Mouse (Mus musculus): ENCODE results near the gene Mlip. TPM values are rescaled to one million over a fixed set of nuclear protein-coding genes. Genes with fewer than 3 reads are reported as not detected.
A peak's percentile ranks its signal among the peaks of the same experiment; 100 is the strongest.
"Not testable (repeated sequence)": the region's sequence is repeated elsewhere in the genome, so short reads cannot be mapped to it uniquely, and the experiment has no call there.

The Mlip gene
- polyA plus RNA-seq, 1 experiment, result 0.43 TPM

DNA sequence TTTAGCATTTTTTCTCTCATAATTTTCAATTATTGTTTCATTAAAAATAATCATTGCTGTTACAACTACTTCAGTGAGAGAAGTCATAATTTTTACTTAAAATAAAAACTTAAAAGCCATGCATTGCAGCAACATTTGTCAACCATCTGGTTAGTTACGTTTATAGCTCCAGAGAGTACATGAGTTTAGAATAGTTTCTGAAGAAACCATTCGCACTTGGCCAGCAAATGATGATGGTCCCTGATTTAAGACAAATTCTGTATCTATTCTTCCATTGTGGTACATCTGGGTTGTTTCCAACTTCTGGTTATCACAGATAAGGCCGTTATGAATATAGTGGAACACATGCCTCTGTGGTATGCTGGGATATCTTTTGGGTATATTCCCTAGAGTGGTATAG lies 98.3 kb downstream of the Mlip start:
- 88% methylated on average over 3 of the region's 3 CpGs for WGBS
- DNase-seq (ENCODE audit: low read depth, low spot score), result no peak

DNA sequence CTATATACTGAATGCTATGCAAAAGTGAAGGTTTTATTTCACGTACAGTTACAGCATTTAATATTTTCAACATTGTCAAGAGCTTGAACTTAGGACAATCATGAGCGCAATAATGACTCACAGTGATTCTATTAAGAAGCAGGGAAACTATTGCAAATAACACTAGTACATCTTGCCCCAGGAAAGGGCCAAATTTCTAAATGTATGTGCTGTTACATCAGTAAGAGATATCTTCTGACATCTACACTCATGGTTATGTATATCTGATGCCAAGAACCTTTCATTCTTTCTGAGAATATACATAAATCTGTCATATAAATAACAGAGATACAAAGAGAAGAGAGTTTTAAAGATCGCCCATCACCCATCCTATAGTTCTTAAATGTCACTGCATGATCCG lies 100.0 kb downstream of the Mlip start:
- 92% methylated on average over 4 of the region's 4 CpGs for WGBS

DNA sequence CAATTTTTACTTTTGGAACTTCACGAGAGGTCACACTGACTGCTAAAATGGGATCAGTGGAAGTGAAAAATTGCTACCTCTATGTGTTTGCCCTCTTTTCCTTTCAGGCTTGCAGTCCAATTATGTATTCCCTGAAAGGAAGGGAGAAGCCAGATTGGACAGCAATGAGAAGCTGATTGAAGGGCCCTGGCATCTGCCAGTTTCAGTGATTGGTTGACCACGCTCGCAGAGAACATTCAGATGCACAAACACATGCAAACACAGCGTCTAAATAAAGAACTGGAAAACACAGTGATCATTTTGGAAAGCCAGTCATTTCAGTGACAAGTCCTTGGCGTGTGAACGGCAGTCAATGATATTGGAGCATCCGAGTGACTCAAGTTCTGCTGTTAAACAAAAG lies 100.6 kb downstream of the Mlip start:
- 77% methylated on average over 7 of the region's 7 CpGs for WGBS

More for the DNA sequence above, 100.0 kb downstream of the Mlip start:
- DNase-seq (ENCODE audit: low read depth, low spot score), result no peak

DNA sequence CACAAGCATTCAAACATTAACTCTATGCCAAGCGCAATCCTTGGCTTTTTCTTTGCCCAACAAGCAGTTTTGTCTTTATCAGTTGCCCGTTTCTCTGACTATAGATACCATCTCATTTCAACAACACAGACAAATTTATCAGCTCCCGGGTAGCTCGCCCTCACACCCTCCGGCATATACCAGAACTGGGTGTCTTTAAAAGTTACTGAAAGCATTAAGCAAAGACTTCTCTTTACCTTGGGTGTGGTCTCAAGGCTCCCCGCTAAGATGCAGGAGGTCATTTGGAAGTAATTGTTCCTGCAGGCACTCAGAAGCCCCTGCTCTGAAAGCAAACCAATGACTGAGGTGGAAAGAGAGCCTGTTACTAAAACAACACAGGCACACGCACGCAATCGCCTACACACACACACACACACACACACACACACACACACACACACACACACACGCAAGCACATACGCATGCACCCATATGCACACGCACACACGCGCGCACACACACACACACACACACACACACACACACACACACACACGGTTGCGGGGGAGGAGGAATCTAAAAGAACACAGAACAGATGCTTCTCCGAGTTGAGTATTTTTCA lies 101.2 kb downstream of the Mlip start:
- 79% methylated on average over 18 of the region's 18 CpGs for WGBS
- no peak for DNase-seq (ENCODE audit: low read depth, low spot score)

More for the DNA sequence above, 100.6 kb downstream of the Mlip start:
- DNase-seq (ENCODE audit: low read depth, low spot score), result no peak

DNA sequence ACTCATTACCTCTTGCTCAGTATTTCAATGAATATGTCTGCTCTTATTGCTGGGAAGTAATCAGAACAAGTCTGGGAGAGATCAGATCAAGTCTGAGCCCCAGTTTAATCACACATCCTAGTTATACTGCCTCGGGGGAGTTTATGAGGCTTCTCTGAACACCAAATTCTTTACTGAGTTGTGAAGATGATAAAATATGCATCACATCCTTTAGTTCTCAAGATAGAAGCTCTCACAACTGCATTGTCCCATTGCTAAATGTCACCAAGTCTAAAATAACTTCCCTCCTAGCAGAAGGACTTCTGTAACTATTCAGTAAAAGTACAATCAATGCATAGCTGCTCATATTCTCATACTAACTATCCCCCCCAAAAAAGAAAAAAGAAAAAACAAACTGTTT lies 154.5 kb downstream of the Mlip start:
- 17% methylated on average over 1 of the region's 1 CpGs for WGBS
- no peak for DNase-seq (ENCODE audit: low read depth, low spot score)

DNA sequence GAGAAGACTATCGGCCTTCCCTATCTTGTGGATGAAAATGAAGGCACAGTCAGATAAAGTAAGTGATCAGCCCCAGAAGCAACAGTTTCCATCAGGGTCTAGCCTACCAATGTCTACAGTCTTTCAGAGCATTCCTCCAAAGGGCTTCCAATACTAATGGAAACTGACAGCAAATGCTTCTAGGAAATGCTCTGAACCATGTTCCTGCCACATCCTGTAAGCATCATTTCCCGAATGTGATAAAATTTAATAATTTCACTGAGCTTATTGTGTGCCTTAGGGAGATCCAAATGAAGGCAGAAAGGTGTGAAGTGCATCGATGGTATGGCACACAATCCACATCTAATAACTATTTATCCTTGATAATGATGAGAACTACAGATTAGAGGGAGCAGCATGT lies 173.3 kb downstream of the Mlip start:
- no peak for DNase-seq (ENCODE audit: low read depth, low spot score)
- WGBS, result 84% methylated on average over 3 of the region's 3 CpGs

DNA sequence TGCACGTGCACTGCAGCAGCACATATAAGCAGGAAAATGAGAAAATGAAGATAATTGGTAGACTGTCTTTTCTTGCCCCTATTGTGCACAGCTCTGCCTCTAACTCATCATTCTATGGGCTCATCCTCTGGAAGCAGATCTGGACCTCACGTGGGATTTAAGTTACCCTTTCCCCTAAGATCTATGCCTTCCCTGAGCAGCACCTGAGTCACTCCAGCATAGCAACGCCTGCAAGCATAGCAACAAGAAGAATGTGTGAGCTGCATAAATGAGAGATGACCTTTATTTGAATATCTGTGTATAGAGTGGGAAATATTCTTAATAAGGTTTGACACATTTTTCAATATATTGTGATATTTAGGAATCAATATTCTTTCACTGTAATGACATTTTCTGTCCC lies 176.9 kb downstream of the Mlip start:
- no peak for DNase-seq (ENCODE audit: low read depth, low spot score)
- 79% methylated on average over 3 of the region's 3 CpGs for WGBS

DNA sequence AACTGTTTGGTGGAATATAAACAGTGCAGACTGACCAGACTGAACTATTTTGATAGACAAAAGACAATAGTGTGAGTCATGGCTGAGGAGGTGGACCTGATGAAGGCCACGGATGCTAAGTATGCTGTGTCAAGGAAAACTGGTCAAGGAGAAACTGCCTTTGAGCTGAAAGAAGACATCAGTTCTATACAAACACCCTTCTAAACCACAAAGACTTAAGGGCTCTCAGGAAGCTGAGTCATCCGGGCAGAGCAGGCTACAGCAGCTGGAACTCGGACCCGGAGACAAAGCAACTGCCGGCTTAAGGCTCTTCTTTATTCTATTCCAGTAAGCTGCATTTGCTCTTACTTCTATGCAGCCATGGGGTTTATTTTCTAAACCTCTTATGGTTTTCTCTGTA lies 180.7 kb downstream of the Mlip start:
- WGBS, result 77% methylated on average over 5 of the region's 5 CpGs
- no peak for DNase-seq (ENCODE audit: low read depth, low spot score)

DNA sequence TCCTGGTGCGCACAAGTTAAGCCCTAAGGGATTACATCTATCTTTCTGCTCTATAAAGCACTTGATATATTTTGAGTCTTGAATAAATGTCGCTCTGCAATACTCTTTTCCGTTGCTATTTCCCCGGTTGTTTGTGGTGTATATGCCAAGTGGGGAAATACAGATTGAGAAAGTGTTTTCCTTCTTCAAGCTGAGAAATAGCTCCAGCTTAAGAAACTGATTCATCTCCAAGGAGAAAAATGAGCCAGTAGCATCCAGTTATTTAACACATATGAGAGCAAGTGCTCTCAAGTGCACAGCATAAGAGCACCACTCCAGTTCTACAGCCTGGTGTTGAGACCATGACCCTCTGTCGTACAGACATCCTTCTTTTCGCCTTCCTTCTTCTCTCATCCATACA lies 186.9 kb downstream of the Mlip start:
- WGBS, result 87% methylated on average over 6 of the region's 6 CpGs
- no peak for DNase-seq (ENCODE audit: low read depth, low spot score)

DNA sequence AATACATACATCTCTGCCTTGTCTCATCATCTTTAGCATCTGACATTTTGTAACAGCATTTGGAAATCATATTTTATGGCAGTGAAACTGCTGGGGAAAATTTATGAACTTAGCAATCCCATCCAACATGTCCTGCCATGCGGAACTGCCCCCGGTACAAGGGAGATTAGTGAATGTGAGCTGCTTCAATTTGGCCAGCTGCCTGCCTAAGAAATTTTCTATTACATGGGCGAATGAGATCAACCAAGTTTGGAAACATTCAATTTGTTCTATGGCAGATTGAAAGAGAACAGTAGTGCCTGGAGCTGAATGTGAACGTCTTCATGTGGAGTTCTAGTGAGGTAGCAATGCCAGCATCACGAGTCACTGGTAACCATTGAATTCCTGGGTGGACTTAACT lies 191.0 kb downstream of the Mlip start:
- 57% methylated on average over 5 of the region's 5 CpGs for WGBS

DNA sequence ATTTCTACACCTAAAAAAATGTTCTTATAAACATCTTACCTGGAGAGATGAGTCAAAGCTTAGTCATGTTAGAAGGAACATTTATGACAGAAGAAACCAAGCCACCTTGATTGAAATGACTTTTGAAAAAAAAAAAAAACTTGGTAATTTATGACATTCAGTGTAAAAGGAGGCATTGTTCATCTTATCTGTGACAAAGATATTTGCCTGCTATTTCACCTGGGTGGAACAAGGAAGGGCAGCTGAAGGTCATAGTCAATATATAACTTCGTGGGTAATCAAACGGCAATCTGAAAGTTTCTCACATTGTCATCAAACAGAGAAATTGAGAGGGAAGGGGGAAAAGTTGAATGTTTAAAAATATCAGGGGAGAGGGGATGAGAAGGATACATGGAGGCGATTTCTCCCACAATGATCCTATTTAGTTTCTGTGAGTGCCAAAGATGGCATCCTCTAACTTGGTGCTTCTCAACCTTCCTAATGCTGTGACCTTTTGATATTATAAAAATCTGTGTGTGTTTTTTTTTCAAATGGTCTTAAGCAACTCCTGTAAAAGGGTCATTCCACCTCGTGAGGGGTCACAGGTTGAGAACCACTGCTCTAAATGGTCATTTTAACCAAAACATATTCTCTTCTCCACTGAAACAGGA lies 192.4 kb downstream of the Mlip start:
- WGBS, result 26% methylated on average over 4 of the region's 4 CpGs
- DNase-seq (ENCODE audit: low read depth, low spot score), result peak; percentile 33

More for the DNA sequence above, 191.0 kb downstream of the Mlip start:
- no peak for DNase-seq (ENCODE audit: low read depth, low spot score)

DNA sequence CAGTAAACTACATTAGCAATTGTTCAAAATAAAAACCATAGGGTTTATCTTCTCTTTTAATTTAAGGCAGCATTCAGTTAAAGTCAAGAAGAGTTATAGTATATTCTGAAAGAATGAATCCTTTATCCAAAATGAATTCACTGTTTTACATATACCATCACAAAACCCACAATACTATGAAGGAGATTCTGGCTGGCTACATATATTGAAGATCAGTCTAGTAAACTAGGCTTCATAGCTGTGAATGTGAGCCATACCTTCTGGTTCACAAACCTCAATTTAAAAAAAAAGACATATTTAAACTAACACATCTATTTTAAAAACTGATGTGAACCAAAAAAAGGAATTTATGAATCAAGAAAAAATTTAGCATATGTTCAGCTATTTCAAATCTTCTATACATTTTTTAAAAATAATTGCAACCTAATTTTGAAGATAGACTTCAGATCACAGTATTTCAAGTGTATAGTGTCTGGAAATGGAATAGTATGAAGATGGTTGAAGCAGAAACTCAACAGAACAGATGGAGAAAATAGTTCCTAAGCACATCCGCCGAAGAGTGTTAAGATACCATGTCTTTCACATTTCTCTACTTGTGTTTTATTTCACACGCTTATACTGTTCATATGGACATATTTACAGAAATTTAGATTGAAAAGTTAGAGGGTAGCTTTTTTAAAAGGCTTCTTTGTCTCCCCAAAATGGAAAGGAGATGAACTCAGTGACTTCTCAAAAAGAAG lies 204.1 kb downstream of the Mlip start:
- WGBS, result 91% methylated on average over 3 of the region's 3 CpGs
- no peak for DNase-seq (ENCODE audit: low read depth, low spot score)

DNA sequence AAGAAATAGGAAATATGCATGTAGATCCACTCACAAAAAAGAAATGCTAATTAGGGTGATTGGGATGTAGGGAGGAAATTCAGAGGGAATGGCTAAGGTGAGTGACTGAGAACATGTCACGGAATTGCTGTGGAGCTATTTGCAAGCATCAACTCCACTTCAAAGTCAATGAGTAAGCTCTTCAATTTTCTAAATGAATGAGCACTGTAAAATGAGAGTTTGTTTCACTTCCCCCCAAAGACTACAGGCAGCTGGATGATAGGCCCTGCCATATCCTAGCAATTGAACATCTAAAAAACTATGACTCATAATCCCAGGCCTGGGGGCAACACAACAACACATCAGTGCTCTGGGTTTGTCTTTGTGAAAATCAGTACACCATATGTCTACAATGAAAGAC lies 233.0 kb downstream of the Mlip start:
- 93% methylated on average over 1 of the region's 1 CpGs for WGBS
- no peak for DNase-seq (ENCODE audit: low read depth, low spot score)

DNA sequence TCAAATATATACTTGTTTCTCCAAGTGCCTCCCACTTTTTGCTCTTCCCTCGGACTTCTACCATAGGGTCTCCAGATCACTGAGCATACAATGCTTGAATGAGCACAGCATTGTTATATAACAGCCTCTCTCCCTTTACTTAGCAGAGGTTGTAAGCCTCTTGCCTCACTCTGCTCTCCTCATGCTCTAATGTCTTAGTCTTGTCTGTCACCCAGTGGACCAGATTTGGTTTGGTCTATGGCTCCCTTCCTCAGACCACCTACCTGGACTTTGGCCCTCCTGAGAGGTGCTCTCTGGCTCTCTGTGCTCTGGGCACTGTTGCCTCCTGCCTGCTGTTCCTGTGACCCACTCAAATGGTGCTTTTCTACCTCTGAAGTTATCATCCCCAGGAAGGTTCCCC lies 255.9 kb downstream of the Mlip start:
- WGBS, result 73% methylated on average over 1 of the region's 1 CpGs
- no peak for DNase-seq (ENCODE audit: low read depth, low spot score)

DNA sequence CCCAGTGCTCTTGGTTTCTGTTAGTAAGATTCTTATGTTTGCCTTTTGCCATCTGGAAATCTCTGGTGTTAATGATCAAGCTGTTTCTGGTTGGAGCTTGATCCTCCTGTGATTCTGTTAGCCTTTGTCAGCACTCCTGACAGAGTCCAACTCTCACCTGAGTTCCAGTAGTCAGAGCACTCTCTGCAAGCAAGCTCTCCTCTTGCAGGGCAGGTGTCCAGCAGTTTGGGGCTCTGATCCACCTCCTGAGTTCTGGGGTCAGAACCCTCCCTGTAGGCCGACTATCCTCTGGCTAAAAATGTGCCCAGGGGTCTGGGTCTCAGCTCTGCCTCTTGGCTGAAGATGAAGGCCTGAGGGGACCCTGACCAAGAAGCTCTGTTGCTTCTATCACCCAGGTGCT lies 269.5 kb downstream of the Mlip start:
- not testable (repeated sequence) for DNase-seq (ENCODE audit: low read depth, low spot score)
- 96% methylated on average over 1 of the region's 1 CpGs for whole genome bisulfite sequencing

DNA sequence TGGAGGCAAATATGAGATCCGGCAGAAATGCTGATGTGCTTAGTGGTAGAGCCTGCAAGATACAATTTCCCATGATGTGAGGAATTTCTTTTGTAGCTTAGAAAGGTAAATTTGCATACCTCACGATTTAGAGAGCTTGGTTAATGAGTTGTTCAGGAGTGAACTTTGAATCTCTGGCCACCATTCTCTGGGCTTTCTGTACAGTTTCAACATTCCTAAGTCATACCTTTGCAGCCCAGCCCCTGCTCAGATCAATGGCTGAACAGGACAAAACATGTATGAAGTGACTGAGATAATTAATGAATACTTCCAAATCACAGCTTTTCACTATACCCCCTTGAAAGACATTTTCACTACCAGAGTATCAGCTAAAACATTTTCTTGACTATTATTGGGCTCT lies 281.1 kb downstream of the Mlip start:
- DNase-seq (ENCODE audit: low read depth, low spot score), result no peak
- 46% methylated on average over 2 of the region's 2 CpGs for WGBS

DNA sequence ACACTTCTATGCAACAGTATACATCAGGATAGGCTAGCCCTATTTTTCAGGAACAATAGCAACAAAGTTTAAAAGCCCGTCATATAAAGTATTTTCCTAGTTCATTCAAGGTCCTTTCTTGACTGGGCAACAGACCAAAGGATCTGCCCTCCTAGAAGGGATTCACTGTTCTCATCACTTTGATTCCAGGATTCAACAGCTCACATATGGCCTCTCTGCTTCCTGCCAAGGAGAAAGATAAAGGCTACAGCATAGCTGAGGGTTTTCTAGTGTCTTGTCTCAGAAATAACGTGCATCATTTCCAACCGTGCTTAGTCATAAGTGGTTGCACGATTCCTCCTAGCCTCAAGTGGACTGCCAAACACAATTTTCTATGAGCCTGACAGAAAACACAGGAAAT lies 296.2 kb downstream of the Mlip start:
- DNase-seq (ENCODE audit: low read depth, low spot score), result no peak
- 54% methylated on average over 4 of the region's 4 CpGs for whole genome bisulfite sequencing

DNA sequence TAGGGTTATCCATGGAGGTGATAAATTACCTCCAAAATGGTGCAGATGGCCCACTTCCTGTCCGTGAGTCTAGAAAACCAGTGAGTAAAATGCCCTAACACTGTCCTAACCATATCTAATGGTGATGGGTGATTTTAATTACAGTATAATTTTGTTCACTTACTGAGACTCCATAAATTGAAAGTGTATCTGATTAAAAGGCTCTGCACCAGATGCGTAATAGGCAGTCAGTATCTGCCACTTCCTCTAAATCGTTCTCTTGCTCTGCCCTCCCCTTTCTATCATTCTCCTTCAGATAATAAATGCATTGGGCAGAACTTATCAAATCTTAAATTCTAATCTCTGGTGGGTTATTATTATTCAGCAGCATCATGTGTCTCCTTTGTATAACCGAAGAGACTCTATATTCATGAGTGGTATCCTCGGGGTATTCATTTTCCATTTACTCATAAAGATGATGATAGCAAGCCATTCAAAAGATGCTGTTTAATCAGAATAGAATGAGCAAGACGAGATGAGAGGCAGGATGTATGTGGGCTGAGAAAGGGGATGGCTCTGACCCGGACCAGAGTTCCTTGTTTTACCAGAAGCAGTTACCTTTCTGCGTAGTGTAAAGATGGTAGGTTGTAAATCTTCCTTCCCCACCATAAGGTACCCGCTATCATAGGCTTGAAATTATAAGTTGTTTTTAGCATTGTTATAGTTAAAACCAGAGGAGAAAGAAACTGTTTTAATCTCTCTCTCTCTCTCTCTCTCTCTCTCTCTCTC lies 298.2 kb downstream of the Mlip start:
- no peak for DNase-seq (ENCODE audit: low read depth, low spot score)
- 85% methylated on average over 9 of the region's 9 CpGs for WGBS

Data from large intestine, adult 2 months (tissue).